Mouse (Mus musculus) heart, embryonic 13.5 days (tissue): Measurements from ENCODE around the gene AC124108.1. TPM values are rescaled to one million over a fixed set of nuclear protein-coding genes. Genes with fewer than 3 reads are reported as not detected.
A peak's percentile ranks its signal among the peaks of the same experiment; 100 is the strongest.
"Not testable (repeated sequence)": the region's sequence is repeated elsewhere in the genome, so short reads cannot be mapped to it uniquely, and the experiment has no call there.

ENCODE experiments used
- ATAC-seq: fragments of 200-750 bp; cut with Nextera tagmentation; 2 replicates; pipeline ENCODE4 v1.8.0; 2017; ENCODE audit warnings: moderate TSS enrichment; ENCODE audit not compliant: insufficient number of reproducible peaks, low FRiP score, low TSS enrichment; ENCODE audit errors: extremely low read depth
- H3K27ac ChIP-seq: fragments of 300-500 bp; sonication (generic); replicated peaks from 2 replicates; pipeline ENCODE4 v1.5.1; 2015; ENCODE audit warnings: moderate library complexity, mild to moderate bottlenecking, inconsistent platforms
- H3K27me3 ChIP-seq: fragments of 300-500 bp; sonication (generic); replicated peaks from 2 replicates; pipeline ENCODE4 v1.6.1; 2015; ENCODE audit warnings: mild to moderate bottlenecking, inconsistent platforms
- H3K36me3 ChIP-seq: fragments of 300-500 bp; sonication (generic); 2 replicates; pipeline ENCODE4 v1.6.1; 2015; ENCODE audit warnings: mild to moderate bottlenecking, inconsistent platforms
- H3K4me1 ChIP-seq: fragments of 300-500 bp; sonication (generic); 2 replicates; pipeline ENCODE4 v1.6.1; 2015; ENCODE audit warnings: inconsistent platforms
- H3K4me2 ChIP-seq: fragments of 300-500 bp; sonication (generic); 2 replicates; pipeline ENCODE4 v1.6.1; 2015; ENCODE audit warnings: inconsistent platforms, mild to moderate bottlenecking, moderate library complexity
- H3K4me3 ChIP-seq: fragments of 300-500 bp; sonication (generic); 2 replicates; pipeline ENCODE4 v1.5.1; 2015; ENCODE audit warnings: moderate library complexity, mild to moderate bottlenecking, inconsistent platforms
- H3K9ac ChIP-seq: fragments of 300-500 bp; sonication (generic); 2 replicates; pipeline ENCODE4 v1.6.1; 2015; ENCODE audit warnings: inconsistent platforms, mild to moderate bottlenecking, moderate library complexity
- H3K9me3 ChIP-seq: fragments of 300-500 bp; sonication (generic); 2 replicates; pipeline ENCODE4 v1.6.1; 2016; ENCODE audit warnings: inconsistent platforms
- WGBS: fragments of 180-500 bp; shearing (Covaris S2); methylation state at CpG from one replicate; pipeline ENCODE4 v1.1.7; 2015; ENCODE audit warnings: mixed read lengths; 5-methylcytosine and 5-hydroxymethylcytosine counted together
- polyA plus RNA-seq: library from polyadenylated mRNA; unstranded; fragments of >200 nt; fragmentation: Nextera tagmentation; extraction: Ambion mirVana; gene quantifications from 2 replicates; pipeline ENCODE4 v1.2.1, GENCODE M21; 2015

AC124108.1 gene
- polyA plus RNA-seq, 1 experiment from 2014 or later = not detected

DNA sequence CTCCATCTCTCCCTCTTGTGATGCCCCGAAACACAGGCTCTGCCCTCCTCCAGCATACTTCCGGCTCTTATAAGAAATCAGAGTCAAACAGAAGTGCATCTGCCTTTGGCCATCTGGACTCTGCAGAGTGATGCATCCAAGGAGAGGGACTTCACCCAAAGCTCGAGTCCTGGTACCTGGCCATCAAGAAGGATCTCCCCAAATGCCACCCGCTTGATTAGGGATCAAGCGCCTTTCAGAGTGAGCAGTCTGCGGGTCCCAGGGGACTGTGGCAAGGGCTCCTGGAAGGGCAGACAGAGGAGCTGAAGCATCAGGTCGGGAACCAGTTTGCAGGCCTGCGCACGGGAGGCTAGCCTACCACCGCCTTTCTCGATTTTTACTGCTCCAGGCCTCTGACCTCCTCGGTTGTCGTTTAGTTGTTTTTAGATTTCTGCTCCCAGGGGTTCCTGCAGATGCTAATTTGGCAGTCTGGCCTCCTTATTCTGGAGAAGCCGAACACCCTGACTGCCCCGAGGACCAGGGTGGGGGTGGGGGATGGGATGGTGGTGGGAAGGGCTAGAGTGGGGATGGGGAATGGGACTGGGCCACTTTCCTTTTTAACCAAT lies 38.1 kb upstream of the AC124108.1 start:
- H3K9ac ChIP-seq = no peak overlapping the region
- no peak for ATAC-seq
- peaks cover 8% of the 10 kb centered on the region for H3K27me3 ChIP-seq
- H3K36me3 ChIP-seq = no peaks in the 10 kb centered on the region
- H3K4me3 ChIP-seq = no peak overlapping the region
- no peaks in the 10 kb centered on the region for H3K9me3 ChIP-seq
- H3K27ac ChIP-seq = no peak overlapping the region
- no peak overlapping the region for H3K4me2 ChIP-seq
- peaks cover 47% of the 10 kb centered on the region for H3K4me1 ChIP-seq
- WGBS = 55% methylated on average over 15 of the region's 15 CpGs

DNA sequence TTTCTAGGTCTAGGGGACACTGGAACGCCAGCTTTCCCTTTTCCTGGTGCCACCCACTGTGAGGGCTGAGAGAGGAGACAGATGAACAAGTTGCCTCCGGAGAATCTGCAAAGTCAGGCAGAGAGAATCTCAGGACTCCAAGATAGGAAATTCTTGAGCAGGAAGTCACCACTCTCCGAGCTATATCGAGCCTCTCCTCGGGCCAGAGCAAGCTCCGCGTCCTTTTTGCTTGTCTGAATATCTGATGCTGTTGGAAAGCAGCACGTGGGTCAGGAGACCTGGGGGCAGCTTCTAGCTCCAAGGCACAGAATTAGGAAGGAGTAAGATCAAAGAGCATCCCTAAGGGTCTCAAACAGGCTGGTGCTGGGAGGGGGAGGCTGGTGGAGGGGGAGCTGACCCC lies 37.6 kb upstream of the AC124108.1 start:
- no peaks in the 10 kb centered on the region for H3K36me3 ChIP-seq

DNA sequence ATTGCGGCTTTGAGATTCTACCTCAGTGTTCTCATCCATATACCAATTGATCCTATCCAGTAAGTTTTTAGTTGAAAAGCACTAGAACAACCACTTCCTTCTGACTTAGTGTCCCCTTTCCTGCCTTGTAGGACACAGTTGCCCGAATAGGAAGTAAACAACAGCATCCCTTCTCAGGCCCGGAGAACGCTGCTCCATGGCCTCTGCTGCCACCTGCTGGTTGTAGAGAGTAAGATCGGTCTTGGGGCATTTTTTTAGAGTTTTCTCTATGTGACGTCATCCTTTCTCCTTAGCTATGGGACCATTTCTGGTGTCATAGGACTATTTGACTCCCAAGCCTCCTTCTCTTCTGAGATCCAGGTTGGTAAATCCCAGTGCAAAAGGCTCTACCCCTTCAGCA lies 35.5 kb upstream of the AC124108.1 start:
- H3K4me2 ChIP-seq = 0 out of 2 replicates have a peak overlapping the region, but pooled peaks have one; percentile 10
- peaks cover 33% of the 10 kb centered on the region for H3K27me3 ChIP-seq
- H3K4me3 ChIP-seq = no peak overlapping the region
- H3K9me3 ChIP-seq = no peaks in the 10 kb centered on the region
- H3K9ac ChIP-seq = no peak overlapping the region
- ATAC-seq = no peak
- 14% methylated on average over 6 of the region's 6 CpGs for WGBS
- H3K36me3 ChIP-seq = no peaks in the 10 kb centered on the region
- no peak overlapping the region for H3K27ac ChIP-seq
- H3K4me1 ChIP-seq = peaks cover 39% of the 10 kb centered on the region

More for the DNA sequence above, 37.6 kb upstream of the AC124108.1 start:
- peaks cover 13% of the 10 kb centered on the region for H3K27me3 ChIP-seq
- H3K9me3 ChIP-seq = no peaks in the 10 kb centered on the region
- WGBS = 4% methylated on average over 8 of the region's 8 CpGs
- no peak for ATAC-seq
- 0 out of 2 replicates have a peak overlapping the region, but pooled peaks have one; percentile 2 for H3K27ac ChIP-seq
- no peak overlapping the region for H3K4me3 ChIP-seq
- 0 out of 2 replicates have a peak overlapping the region, but pooled peaks have one; percentile 7 for H3K4me2 ChIP-seq
- peaks cover 48% of the 10 kb centered on the region for H3K4me1 ChIP-seq
- peak overlapping the region; percentile 55 for H3K9ac ChIP-seq

DNA sequence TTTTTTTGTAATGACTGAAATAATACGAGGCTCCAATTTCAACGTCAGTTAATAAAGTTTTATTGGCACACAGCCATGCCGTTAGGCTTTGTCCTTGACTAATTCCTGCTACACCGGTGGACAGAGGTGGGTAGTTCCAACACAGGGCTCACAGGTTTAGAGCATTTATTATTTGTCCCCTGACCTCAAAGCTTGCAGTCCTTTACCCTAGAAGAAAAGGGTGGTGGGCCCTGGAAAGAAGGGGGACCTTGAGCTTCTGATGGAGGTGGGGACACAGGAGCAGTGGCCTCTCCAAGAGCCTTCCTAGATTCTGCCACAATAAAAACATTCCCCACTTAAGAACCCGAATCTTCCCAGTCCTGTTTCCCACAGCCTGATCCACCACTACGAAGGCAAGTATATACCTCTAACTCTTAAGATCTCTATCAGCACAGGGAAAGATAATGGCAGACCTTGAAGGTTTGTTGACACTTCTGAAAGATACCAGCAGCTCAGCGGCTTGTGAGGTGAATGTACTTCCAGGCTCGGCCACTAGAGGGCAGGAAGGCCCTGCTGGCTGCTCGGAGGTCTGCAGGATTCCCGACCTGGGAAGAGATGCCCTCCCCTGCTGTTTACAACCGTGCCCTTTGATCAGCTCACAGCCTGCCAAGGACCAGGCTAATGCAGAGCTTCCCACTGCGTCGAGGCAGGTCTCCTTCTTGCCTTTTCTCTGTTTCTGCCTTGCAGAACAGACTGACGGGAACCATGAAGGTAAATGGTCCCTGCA lies 34.1 kb upstream of the AC124108.1 start:
- Histone ChIP-seq H3K9me3 (no peaks in the 10 kb centered on the region), H3K27me3 (peaks cover 42% of the 10 kb centered on the region), H3K9ac (no peak overlapping the region), H3K27ac (no peak overlapping the region), H3K4me2 (peak overlapping the region; percentile 53), H3K36me3 (no peaks in the 10 kb centered on the region), H3K4me1 (peaks cover 24% of the 10 kb centered on the region), H3K4me3 (no peak overlapping the region)
- no peak for ATAC-seq
- 18% methylated on average over 14 of the region's 14 CpGs for WGBS

DNA sequence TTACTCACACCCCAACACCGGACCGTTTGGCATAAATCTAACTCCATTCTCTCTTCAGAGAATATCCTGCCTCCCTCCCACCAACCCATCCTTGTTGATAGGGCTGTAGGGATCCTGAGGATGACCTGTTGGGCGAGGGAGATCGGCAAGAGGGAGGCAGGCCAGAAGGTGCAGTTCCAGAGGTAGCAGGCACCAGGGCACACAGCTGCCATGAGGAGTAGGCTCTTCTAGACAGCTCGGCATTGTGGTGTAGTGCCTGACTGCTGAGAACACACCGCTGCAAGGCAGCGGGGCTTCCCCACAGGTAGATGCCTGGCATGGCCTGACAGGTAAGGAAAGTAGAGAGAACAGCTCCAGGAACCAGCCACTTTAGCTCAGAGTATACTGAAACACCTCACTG lies 33.4 kb upstream of the AC124108.1 start:
- Histone ChIP-seq H3K36me3 (no peaks in the 10 kb centered on the region), H3K4me3 (no peak overlapping the region), H3K27me3 (peaks cover 42% of the 10 kb centered on the region), H3K9ac (no peak overlapping the region), H3K9me3 (no peaks in the 10 kb centered on the region), H3K4me2 (peak overlapping the region; percentile 53), H3K27ac (no peak overlapping the region), H3K4me1 (peaks cover 19% of the 10 kb centered on the region)
- no peak for ATAC-seq
- WGBS = 24% methylated on average over 7 of the region's 7 CpGs

DNA sequence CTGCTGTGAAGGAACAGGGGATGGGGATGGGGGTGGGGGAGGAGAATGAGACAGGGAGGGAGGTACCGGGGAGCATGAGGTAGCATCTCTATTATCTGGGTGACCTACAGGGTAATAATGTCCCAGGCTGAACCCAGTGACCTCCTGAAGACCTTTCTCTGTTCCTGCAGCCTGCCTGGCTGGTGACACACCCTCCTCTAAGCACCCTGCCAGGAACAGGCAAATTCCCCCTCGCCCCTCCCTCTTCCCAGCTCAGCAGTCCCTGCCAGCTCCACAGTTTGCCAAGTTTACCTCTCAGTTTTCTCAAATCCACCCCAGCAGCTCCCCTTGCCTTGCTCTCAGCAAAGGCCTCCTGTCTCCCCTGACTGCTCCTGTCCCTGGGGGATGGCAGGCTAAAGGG lies 32.5 kb upstream of the AC124108.1 start:
- Histone ChIP-seq H3K4me2 (no peak overlapping the region), H3K9me3 (no peaks in the 10 kb centered on the region), H3K9ac (no peak overlapping the region), H3K27me3 (peaks cover 50% of the 10 kb centered on the region), H3K36me3 (no peaks in the 10 kb centered on the region), H3K27ac (no peak overlapping the region), H3K4me1 (peaks cover 13% of the 10 kb centered on the region), H3K4me3 (no peak overlapping the region)
- WGBS = 42% methylated on average over 2 of the region's 2 CpGs
- no peak for ATAC-seq

DNA sequence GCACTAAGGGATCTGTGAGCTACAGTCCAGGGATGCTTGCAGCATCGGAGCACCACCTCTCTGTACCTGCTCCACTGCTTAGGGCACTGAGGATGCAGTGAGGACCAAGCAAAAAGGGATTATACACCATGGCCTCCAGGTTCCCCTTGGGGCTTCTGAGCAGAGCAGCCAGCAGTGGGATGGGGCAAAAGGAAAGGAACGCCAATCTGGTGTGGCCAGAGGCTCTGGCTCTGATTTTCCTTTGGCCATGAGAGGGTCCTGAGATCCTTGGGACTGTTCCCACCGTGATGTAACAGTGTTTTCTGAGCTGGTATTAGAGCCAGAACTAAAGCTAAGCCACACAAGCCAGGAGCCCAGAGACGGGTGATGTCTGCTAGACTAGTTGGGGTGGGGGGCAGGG lies 31.6 kb upstream of the AC124108.1 start:
- Histone ChIP-seq H3K9ac (no peak overlapping the region), H3K36me3 (no peaks in the 10 kb centered on the region), H3K27me3 (peaks cover 59% of the 10 kb centered on the region), H3K4me1 (peaks cover 10% of the 10 kb centered on the region; the same call in 1 of the 2 replicates), H3K4me2 (no peak overlapping the region), H3K27ac (no peak overlapping the region), H3K9me3 (no peaks in the 10 kb centered on the region), H3K4me3 (no peak overlapping the region)
- WGBS = 66% methylated on average over 4 of the region's 4 CpGs
- no peak for ATAC-seq

DNA sequence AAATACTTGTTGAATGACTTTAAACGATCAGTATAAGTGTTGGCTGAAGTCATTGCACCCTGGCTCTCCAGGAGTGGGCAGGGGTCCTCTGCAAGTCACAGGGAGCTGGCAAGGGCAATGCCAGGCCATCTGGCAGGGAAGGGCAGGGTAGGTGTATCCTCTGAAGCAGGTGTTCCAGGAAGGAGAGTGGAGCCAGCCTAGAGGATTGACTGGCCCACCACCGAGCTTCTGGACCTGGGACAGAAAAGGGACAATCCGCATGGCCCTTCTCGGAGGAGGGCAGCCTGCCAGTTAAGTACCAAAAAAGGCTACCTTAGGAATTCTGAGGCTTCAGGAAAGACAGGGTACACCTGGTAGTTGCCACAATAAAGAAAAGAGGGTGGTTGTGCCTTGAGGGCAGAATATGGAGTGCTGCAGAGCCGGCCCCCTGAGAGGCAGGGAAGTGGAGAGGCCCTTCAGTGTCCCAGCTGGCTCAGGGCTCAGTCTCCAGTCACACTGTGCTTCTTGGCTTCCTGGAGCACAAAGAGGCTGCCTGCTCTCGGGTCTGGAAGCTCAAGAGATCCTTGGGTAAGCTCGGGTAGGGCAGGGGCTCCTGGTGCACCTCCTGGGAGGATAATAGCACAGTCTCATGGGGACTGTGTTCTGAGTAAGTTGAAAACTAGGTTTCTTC lies 29.9 kb upstream of the AC124108.1 start:
- 60% methylated on average over 7 of the region's 7 CpGs for WGBS
- H3K4me2 ChIP-seq = no peak overlapping the region
- H3K36me3 ChIP-seq = no peaks in the 10 kb centered on the region
- peaks cover 10% of the 10 kb centered on the region; the same call in 1 of the 2 replicates for H3K4me1 ChIP-seq
- H3K9ac ChIP-seq = no peak overlapping the region
- no peak overlapping the region for H3K4me3 ChIP-seq
- peaks cover 59% of the 10 kb centered on the region for H3K27me3 ChIP-seq
- ATAC-seq = no peak
- H3K27ac ChIP-seq = no peak overlapping the region
- H3K9me3 ChIP-seq = no peaks in the 10 kb centered on the region

DNA sequence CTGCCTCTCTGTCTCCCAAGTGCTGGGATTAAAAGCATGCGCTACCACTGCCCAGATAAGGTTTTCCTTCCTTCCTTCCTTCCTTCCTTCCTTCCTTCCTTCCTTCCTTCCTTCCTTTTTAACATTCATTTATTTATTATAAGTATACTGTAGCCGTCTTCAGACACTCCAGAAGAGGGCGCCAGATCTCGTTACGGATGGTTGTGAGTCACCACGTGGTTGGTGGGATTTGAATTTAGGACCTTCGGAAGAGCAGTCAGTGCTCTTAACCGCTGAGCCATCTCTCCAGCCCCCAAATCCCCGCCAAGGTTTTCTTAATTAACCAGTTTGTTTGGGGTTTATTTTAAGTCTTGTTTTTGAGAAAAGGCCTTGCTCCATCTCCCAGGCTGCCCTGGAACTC lies 28.6 kb upstream of the AC124108.1 start:
- H3K9me3 ChIP-seq, H3K4me1 ChIP-seq, ATAC-seq, H3K4me3 ChIP-seq, H3K36me3 ChIP-seq, H3K27ac ChIP-seq, H3K9ac ChIP-seq, H3K4me2 ChIP-seq: not testable (repeated sequence)
- H3K27me3 ChIP-seq = peaks cover 57% of the 10 kb centered on the region
- WGBS = 42% methylated on average over 9 of the region's 9 CpGs

DNA sequence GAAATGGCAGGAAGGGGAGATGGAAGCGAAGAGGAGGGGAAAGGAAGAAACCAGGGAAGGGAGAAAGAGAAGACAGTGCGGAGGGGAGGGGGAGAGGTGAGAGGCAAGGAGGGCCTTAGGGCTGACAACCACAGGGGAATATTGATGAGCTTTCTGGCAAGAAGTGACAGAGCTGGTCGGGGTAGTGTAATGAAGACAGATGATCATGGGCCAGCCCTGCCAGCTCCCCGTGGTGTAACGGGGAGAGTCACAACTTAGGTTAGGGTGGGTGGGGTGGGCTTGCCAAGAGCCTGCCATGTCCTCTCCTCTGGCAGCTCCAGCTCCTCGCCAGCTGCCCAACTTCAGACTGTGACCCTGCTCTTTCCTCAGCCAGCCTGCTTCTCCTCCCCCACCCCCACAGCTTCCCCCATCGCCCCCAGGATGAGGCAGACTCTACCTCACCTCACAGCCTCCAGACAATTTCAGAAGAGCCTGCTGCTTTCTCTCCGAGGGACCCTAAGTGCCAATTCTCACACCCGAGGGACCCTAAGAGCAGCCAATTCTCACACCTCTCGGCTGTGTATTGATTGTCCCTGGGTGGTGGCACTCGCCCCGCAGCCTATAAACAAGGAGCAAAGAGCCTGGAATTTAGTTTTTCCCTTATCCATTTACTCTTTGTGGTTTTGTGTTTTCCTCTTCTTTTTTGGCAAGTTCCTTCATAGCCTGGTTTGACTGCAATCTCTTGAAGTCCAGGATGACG lies 26.3 kb upstream of the AC124108.1 start:
- WGBS = 18% methylated on average over 13 of the region's 13 CpGs
- no peak overlapping the region for H3K4me2 ChIP-seq
- no peaks in the 10 kb centered on the region for H3K36me3 ChIP-seq
- ATAC-seq = no peak
- H3K27ac ChIP-seq = no peak overlapping the region
- peaks cover 48% of the 10 kb centered on the region for H3K27me3 ChIP-seq
- no peak overlapping the region for H3K9ac ChIP-seq
- no peak overlapping the region for H3K4me3 ChIP-seq
- H3K4me1 ChIP-seq = peaks cover 10% of the 10 kb centered on the region
- H3K9me3 ChIP-seq = no peaks in the 10 kb centered on the region

DNA sequence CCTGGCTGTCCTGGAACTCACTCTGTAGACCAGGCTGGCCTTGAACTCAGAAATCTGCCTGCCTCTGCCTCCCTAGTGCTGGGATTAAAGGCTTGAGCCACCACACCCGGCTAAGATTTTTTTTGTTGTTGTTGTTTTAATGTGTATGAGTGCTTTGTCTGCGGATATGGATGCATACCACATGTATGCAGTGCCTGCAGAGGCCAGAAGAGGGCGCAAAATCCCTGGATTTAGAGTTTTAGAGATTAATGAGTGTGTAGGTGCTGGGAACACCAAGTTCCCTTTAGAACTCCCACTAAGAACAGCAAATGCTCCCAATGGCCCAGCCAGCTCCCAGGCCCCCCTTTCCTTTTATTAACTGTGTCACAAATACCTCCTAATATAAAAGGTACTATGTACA lies 25.4 kb upstream of the AC124108.1 start:
- no peaks in the 10 kb centered on the region for H3K36me3 ChIP-seq
- WGBS = 53% methylated on average over 3 of the region's 3 CpGs
- H3K4me1 ChIP-seq = peaks cover 10% of the 10 kb centered on the region
- no peak overlapping the region for H3K4me2 ChIP-seq
- H3K9ac ChIP-seq = no peak overlapping the region
- no peak overlapping the region for H3K27ac ChIP-seq
- no peak for ATAC-seq
- H3K9me3 ChIP-seq = no peaks in the 10 kb centered on the region
- no peak overlapping the region for H3K4me3 ChIP-seq
- H3K27me3 ChIP-seq = peaks cover 43% of the 10 kb centered on the region
